Mouse (Mus musculus) megakaryocyte, embryonic 14.5 days (primary cell): Measurements from ENCODE around the gene Klhl25.

ENCODE experiments used
- FLI1 ChIP-seq: IDR thresholded peaks from 2 replicates; pipeline ENCODE4 v1.6.1; 2012; ENCODE audit warnings: low read length, inconsistent platforms, mixed read lengths
- GATA1 ChIP-seq: IDR thresholded peaks from 3 replicates; pipeline ENCODE4 v1.6.1; 2012; ENCODE audit warnings: mixed read lengths, low read length, inconsistent platforms, borderline replicate concordance

- TF ChIP-seq GATA1 (no peak), FLI1 (no peak)
Measured at GRCm38 (mm10) chr7:75868687-75869086, 20.6 kb downstream of the Klhl25 start.
